Mouse (Mus musculus) right cerebral cortex, adult 18-20 months (tissue): ENCODE data around the gene Cntnap5a.

ENCODE experiments used
- DNase-seq: peaks from one replicate; pipeline ENCODE4 v3.0.0; 2022; ENCODE audit warnings: mixed read lengths

Cntnap5a gene

DNA sequence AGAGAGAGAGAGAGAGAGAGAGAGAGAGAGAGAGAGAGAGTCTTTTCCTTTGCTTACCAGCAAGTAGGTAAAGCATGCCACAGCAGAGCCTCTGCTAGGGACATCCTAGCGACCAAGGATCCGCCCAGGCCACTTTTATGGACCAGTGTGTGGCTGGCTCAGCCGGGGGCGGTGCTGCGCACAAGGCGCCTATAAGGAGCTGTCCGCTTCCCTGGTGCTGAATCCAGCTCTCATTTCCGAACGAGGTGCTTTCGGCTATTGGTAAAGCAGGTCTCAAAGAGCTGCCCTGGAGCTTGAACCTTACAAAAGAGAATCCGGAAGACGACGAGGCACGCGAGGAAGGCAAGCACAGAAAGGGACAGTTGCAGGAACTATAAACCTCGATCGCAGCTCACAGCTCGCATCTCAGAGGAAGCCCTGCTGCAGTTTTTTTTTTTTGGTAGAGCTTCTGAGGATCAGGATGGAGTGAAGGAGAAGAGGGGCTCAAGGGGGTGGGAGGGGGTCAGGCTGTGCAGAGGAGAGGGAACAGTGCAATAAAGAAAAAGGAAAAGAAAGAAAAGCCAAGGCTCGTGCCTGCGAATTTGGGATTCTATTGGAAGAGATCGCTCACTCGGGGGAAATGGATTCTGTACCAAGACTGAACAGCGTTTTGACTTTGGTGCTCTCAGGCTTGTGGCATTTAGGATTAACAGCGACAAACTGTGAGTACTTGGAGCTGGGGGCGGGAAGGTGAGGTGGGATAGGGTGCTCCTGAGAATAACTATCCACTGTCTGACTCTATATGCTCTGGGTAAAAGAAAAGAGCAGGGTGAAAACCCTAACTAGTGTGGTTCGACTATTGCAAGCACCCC is at the start of gene Cntnap5a:
TSS of gene Cntnap5a (plus strand) at position 239 of the 851 bp plus-strand sequence.
- DNase-seq = peak; percentile 57

DNA sequence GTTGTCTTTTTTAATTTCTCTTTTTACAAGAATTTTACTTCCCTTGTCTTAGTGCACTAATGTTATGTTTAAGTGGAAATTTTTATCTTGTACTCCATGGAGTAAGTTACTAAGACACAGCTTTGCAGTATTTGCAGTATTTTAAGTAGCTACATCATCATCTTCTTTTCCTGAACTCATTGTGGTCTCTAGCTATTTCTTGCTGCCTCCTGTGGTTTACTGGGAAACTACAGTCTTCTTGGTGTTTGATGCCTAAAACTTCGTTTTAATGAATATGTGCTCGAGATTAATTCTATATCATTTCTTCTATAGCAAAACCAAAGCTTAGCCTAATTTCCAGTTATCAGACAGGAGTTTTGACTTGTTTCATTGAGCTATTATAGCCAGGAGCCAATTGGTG is 37.6 kb upstream of the Cntnap5a start:
- DNase-seq = no peak

DNA sequence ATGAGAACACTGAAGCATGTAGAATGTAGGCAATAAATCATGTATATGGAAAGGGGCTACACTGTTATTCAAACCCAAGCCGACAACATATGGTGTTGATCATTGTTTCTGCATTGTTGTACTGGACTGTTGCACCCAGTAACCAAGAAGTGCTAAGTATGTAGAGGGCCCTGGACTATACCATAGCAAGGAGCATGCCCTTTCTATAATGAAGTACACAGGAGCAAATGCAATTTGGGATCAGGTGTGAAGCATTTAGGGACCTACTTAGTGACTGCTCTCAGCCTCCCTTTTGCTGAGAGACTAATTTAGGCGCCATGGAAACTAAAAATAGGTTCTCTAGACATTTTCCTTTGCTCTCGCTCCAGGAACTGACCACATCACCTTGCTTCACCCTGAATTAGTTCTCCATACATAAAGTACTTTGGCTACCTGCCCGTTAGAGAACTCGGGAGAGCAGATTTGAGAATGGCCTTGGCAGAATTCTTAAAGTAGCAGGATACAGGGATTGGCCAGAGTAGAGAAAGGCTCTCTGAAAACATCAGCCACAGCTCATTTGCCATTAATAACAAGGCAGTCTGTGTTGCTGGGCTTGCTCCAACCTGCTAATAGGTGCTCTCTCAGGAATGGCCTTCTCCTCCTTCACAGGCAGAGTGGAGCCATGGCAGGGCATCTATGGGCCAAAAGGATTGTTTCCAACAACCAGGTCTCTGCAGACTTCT is 26.1 kb upstream of the Cntnap5a start:
- no peak for DNase-seq

- DNase-seq = no peak
Observed at GRCm38 (mm10) chr1:115686494-115686893, 1.9 kb downstream of the Cntnap5a start.

DNA sequence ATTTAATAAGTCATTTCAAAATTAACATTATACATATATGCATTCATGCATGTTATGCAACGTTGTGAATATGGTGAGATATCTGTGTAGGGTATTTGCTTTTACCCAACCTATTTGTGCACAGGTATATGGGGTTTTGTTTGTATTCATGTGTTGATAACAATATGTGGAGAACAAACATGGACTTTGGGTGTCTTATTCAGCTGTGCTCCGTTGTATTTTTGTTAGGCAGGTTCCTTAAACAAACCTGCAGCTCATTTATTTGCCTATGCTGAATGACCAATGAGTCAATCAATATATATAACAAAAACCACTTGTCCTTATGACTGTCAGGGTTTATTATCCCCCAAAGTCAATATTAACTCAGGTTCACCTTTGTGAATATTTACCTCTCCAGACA is 15.2 kb downstream of the Cntnap5a start:
- no peak for DNase-seq

GRCm38 (mm10) chr1:115742556-115742955 is 58.0 kb downstream of the Cntnap5a start:
- DNase-seq = no peak

GRCm38 (mm10) chr1:115745569-115745968 is 61.0 kb downstream of the Cntnap5a start:
- peak; percentile 68 for DNase-seq

GRCm38 (mm10) chr1:115784737-115785136 is 100.2 kb downstream of the Cntnap5a start:
- DNase-seq = peak; percentile 5

- DNase-seq = no peak
Observed at GRCm38 (mm10) chr1:115842591-115842990, 158.0 kb downstream of the Cntnap5a start.

DNA sequence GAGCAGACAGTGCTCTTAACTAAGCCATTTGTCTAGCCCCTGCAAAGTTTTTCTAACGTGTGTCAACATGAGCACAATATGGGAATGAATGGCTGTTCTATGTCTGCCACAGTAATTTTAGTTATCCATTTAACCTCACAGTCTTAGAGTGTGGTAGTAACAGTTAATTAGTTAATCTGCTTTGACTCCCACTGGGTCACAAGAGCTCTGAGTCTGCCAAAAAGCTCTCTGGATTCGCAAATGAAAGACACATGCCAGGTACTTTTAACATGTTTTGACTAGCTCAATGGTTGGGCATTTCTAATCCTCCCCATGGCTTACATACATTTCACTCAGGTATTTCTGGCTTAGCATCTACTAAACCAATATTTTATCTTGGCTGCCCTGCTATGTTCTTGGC is 163.0 kb downstream of the Cntnap5a start:
- DNase-seq = no peak

DNA sequence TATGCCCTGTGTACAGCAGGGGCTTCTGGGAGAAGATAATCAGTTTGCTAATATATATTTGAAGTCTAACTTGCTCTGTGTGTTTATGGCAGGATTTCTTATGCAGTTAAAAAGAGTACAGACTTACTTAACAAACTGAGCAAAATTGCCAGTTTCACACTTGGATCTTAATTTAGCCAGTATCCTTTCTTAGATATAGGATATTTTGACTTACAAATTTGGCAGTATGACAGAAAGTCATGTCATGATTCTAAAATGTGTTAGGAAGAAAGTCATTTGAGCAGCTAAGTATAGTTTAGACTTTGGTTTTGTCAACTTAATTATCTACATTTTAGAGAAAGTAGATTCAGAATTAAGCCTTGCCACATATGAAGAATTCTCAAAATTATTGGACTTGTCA is 167.7 kb downstream of the Cntnap5a start:
- DNase-seq = no peak

DNA sequence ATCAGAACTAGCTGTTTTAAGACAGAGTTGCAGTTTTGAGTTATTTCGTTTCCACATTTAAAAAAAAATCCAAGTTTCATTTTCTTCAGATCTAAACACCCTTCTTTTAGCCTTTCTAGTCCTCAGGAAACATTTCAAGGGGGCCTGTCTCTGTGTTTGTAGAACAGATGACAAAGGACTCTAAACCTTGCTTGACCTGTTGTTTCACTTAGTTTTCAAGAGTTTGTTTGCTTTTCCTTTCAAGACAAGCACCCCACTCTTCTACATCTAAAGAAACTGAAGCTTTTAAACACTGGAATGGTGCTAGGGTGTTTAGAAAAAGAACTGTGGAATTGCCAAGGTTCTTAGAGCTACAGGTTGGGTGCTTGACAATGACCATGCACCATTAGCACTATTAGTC is 233.8 kb downstream of the Cntnap5a start:
- DNase-seq = no peak

DNA sequence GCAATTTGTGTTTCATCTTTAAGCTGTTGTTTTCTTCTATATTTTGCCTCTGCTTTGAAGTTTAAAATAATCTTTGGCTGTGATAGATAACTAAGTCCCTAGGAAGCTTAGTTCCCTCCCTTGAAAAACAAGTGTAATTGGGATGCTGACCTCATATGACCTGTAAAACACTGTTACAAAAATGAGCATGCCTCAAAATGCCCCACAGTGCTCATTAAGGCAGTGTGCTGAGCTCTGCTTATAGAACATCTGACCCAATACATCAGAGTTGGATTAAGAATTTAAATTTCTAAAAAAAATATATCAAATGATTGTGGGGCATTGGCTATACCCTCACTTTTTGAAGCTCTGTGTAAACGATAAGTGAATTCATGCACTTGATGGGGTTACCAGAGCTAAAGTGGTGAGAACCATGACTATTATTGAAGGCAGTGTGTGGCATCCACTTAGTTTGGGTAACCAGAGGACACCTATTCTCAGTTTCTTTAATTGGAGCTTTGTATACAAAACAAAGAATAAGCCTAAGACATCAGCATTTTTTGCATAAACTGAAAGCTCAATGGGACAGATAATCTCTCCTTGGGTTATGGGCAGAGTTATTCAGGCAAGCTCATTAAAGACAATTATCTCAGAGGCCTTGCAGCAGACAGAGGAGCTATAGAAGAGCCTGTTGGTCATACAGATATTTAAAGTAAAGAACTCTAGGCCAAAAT is 241.6 kb downstream of the Cntnap5a start:
- no peak for DNase-seq

DNA sequence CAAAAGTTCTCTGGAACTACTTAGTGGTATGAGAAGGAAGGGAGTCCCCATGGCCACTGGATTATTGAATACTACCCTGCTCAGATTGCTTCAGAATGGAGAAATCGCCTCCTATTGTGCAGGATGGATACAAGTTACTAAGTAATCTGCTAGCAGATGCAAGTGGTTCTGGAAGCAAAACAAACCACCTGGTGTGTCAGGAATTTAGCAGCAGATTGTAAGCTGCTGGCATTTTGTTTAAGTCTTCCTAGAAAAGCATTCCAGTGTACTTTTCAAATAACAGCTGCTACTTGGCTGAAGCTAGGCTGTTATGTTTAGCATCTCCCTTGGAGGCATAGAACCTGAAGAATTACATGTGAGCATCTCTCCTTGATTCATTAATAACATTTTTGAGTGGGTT is 247.5 kb downstream of the Cntnap5a start:
- DNase-seq = peak; percentile 18

DNA sequence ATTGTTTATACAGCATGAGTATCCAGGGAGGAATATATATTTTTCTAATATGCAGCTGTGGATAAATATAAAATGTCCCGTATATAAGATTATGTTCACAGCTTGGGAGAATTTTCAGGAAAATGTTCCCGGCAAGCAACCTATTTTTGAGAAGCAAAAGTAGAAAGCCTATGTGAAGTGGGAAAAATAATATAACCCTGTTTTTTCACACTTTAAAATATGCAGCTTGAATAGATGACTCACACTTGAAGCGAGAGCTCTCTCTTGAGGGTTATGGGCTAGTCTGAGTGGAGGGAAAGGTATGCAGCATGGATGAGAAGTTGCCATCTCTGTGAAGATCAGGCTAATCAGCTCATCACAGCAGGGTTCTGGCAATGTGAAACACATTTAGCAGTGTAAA is 261.3 kb downstream of the Cntnap5a start:
- DNase-seq = peak; percentile 18

- no peak for DNase-seq
Observed at GRCm38 (mm10) chr1:115956528-115956927, 272.0 kb downstream of the Cntnap5a start.

DNA sequence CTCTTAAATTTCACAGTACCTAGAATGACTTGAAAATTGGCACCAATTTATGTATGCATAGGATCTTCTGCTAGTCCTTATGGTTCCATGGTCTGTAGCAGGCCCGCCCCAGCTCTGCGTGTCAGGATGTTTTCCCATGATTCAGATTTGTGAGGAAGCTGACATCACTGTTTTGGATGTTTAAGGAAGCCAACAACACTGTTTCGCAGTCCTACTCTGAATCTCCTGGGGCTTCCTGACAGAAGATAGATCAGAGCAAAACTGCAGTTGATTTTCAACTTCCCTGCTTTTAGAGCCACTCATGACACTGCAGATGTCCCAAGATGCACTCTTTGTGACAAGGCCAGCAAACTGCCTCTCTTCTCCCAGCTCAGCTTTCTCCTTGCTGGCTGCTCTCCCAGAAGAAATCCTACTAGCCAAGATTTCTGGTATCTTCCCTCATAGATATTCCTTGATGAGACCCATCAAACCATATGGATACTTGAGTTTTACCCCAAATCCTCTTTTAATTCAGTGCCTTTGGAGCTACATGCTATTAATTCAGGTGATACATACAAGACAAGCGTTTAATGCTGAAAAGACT is 280.5 kb downstream of the Cntnap5a start:
- peak; percentile 29 for DNase-seq

DNA sequence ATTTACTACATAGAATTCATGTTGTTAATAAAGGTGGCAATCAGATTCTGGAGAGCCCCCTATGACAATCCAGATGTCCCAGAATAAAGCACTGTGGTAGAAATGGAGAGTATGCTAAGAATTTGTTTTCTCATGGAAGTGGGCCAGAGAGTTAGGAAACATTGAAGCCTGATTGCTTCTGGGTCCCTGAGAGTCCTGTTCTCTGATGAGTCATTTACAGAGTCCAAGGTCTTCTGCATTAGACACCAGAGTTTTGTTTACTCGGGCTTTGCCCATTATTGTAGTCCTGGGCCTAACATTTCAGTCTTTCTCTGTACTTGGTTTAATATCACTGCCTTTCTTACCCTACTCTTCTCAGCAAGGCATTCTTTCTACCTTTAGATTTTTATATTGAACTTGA is 305.6 kb downstream of the Cntnap5a start:
- no peak for DNase-seq

- DNase-seq = no peak
Observed at GRCm38 (mm10) chr1:116015768-116016167, 331.2 kb downstream of the Cntnap5a start.

DNA sequence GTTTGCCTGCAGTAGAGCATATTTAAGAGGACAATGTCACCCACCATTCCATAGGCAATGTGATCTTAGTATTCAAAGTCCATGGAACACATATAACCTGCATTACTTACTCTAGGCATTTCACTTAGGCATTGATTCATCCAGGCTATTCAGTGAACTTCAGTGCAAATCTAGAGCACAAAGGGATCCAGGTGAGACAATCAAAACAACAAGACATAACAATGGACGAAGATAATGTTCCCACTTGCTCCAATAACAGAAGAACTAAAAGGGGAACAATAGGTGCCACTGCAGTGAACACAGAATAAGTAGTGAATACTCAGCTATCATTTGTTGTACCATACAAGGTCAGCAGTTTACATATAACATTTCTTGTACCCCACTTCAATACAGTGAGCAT is 345.1 kb downstream of the Cntnap5a start:
- DNase-seq = no peak

GRCm38 (mm10) chr1:116035897-116036296 is 351.3 kb downstream of the Cntnap5a start:
- no peak for DNase-seq

DNA sequence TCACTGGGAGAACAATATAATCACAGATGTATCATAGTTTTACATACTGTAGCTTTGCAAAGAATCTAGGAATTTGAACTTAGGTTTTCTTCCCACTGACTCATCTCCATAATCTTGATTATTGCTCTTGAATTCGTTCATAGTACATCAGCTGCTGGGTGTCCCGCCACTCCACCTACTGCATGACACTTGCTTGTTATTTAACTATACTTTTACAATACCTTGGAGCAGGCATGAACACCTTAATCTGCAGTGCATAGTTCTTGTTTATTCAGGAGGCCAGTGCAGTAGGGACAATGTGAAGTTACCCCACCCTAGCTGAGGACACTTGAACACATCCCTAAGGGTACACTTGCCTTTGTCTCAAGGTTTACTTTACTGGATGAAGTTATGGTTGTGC is 352.3 kb downstream of the Cntnap5a start:
- no peak for DNase-seq

DNA sequence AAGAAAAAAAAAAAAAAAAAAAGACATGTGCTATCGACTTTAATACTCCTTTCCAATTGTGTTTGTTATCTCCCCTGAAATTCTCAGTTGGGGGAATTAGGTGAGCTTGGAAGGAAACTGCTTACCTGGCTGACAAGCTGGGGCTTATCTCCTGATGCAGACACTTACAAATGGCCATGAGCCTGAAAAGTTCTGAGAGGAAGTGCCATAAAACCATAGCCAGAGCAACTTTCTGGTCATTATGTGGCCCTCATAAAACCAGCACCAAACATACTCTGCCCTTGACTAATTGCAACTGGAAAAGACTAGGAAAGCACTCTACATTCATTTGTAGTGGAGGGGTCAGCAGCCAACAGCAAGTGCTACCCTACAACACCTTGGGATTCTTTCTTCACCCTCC is 359.5 kb downstream of the Cntnap5a start:
- DNase-seq = no peak
